In the genomic region with DNA sequence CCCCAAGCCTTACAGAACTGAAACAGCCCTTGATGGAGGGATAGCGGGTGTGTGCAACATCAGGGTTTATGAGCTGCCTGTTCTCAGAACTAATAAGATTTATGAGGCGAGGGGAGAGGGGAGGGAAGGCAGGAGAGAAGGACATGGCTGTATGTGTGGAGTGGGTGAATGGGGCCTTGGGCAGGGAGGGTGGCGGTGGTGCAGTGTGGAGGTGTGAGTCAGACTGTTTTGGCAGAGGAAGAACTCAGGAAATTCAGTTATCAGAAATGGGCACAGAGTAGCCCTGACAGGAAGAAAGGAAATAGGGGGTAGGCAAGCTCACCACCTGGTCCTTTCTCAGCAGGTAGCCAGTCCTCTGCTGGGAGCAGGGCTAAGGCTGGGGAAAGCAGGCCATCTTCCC, we compare ENCODE assay signal across 11 mouse cellular contexts. TPM values are rescaled to one million over a fixed set of nuclear protein-coding genes. Genes with fewer than 3 reads are reported as not detected.
DNase-seq lines count a peak whose midpoint lies in the region; ATAC-seq and TF ChIP-seq lines count a peak whose summit lies in the region.
"Had no signal": no experiment of that assay in that cellular context is flagged by ENCODE, and none has a peak within 500 bp of the region (broad histone marks: within the 10 kb centered on the region; RNA-seq: fewer than 3 reads in every experiment).

No protein-coding gene starts in this region.

- ATAC-seq in kidney, postnatal 0 days (replicated peaks; ENCODE audit: low FRiP score, low read depth): no peak
- peak; percentile 33; the same call in 1 of the 2 replicates for ATAC-seq in erythroblast, adult 5-6 weeks (replicated peaks; ENCODE audit: low FRiP score, poor library complexity, severe bottlenecking)
- 0 out of 2 replicates have a peak, but pooled peaks have one; percentile 9 for ATAC-seq in neural tube, embryonic 15.5 days (ENCODE audit: low FRiP score)
- ATAC-seq in megakaryocyte-erythroid progenitor cell, adult 5-6 weeks (replicated peaks; ENCODE audit: low FRiP score, low TSS enrichment, poor library complexity, severe bottlenecking): no peak; the same call in 1 of the 2 replicates

- 29% methylated on average over 3 of the region's 3 CpGs for WGBS in kidney, postnatal 0 days
- WGBS in neural tube, embryonic 15.5 days: 26% methylated on average over 3 of the region's 3 CpGs

- H3K27ac ChIP-seq in kidney, postnatal 0 days: no peak overlapping the region
- H3K27ac ChIP-seq in neural tube, embryonic 15.5 days (replicated peaks): no peak overlapping the region
- H3K27ac ChIP-seq: heart, embryonic 15.5 days had no signal

- no peaks in the 10 kb centered on the region for H3K27me3 ChIP-seq in kidney, postnatal 0 days (ENCODE audit: insufficient read depth, low read length)
- no peaks in the 10 kb centered on the region for H3K27me3 ChIP-seq in neural tube, embryonic 15.5 days (replicated peaks)
- H3K27me3 ChIP-seq: heart, embryonic 15.5 days had no signal

- no peaks in the 10 kb centered on the region for H3K36me3 ChIP-seq in kidney, postnatal 0 days (ENCODE audit: insufficient read depth, low read length)
- no peaks in the 10 kb centered on the region for H3K36me3 ChIP-seq in neural tube, embryonic 15.5 days
- H3K36me3 ChIP-seq: heart, embryonic 15.5 days had no signal

- TF ChIP-seq CTCF in kidney, postnatal 0 days (IDR thresholded peaks at IDR 0.05; ENCODE audit: low read depth): no peak

- H3K9me3 ChIP-seq in kidney, postnatal 0 days (replicated peaks; ENCODE audit: low read length): no peaks in the 10 kb centered on the region
- H3K9me3 ChIP-seq in neural tube, embryonic 15.5 days (replicated peaks): no peaks in the 10 kb centered on the region
- H3K9me3 ChIP-seq: heart, embryonic 15.5 days had no signal

- H3K4me1 ChIP-seq in kidney, postnatal 0 days (replicated peaks; ENCODE audit: insufficient read depth, low read length): peaks cover 12% of the 10 kb centered on the region; the same call in 1 of the 2 replicates
- H3K4me1 ChIP-seq in neural tube, embryonic 15.5 days: peaks cover 59% of the 10 kb centered on the region

- peak; percentile 54 for DNase-seq in kidney, postnatal 0 days (ENCODE audit: low spot score)
- DNase-seq in kidney, postnatal 36 days: no peak
- peak; percentile 57 for DNase-seq in adrenal gland, postnatal 10 days
- no peak for DNase-seq in right cerebral cortex, postnatal 4 days
- DNase-seq in heart, adult 11 months: no peak
- DNase-seq: kidney, adult 8-10 months; lung, postnatal 36 days had no signal

- no peak overlapping the region for H3K4me2 ChIP-seq in kidney, postnatal 0 days (ENCODE audit: low read length)
- no peak overlapping the region for H3K4me2 ChIP-seq in neural tube, embryonic 15.5 days
- H3K4me2 ChIP-seq: heart, embryonic 15.5 days had no signal

- no peak overlapping the region for H3K4me3 ChIP-seq in kidney, postnatal 0 days (replicated peaks; ENCODE audit: low read depth, low read length)
- no peak overlapping the region for H3K4me3 ChIP-seq in neural tube, embryonic 15.5 days (replicated peaks)
- H3K4me3 ChIP-seq: heart, embryonic 15.5 days had no signal

- no peak overlapping the region for H3K9ac ChIP-seq in kidney, postnatal 0 days (ENCODE audit: low read depth, low read length)
- H3K9ac ChIP-seq in neural tube, embryonic 15.5 days (replicated peaks): no peak overlapping the region
- H3K9ac ChIP-seq: heart, embryonic 15.5 days had no signal

RNA-seq across cellular contexts. Expression of a gene that starts 13.8 kb away (rescaled TPM):
- polyA plus RNA-seq in kidney, postnatal 0 days (2015; fragmentation: Nextera tagmentation; extraction: Ambion mirVana): 7.0 and 7.8 TPM in 2 replicates
- 10 to 100 TPM; 39.0 to 43.6 TPM for total RNA-seq in adrenal gland, postnatal 10 days (2021)
- 49.2 and 56.6 TPM in 2 replicates for total RNA-seq in erythroblast, adult 5-6 weeks (2015; ENCODE audit: low replicate concordance)
- 82.2 and 99.3 TPM in 2 replicates for total RNA-seq in erythroblast, adult 5-6 weeks (2017; ENCODE audit: low replicate concordance)
- polyA plus RNA-seq in neural tube, embryonic 15.5 days (2015; fragmentation: Nextera tagmentation; extraction: Ambion mirVana): 11.5 and 12.3 TPM in 2 replicates
- 25.9 and 27.3 TPM in 2 replicates for total RNA-seq in megakaryocyte-erythroid progenitor cell, adult 5-6 weeks (2014; fragmentation: Nextera tagmentation)
- 11.3 and 13.6 TPM in 2 replicates for total RNA-seq in megakaryocyte-erythroid progenitor cell, adult 5-6 weeks (2017)

Comparison
In these comparisons a context has a peak if more than half of its experiments do, and no peak if none do; other contexts are left out.
1. DNase-seq: peak in kidney, postnatal 0 days (single experiment) and adrenal gland, postnatal 10 days (single experiment); none in kidney, postnatal 36 days (0 of 2), right cerebral cortex, postnatal 4 days (single experiment) and heart, adult 11 months (single experiment).
2. ATAC-seq: peak in erythroblast, adult 5-6 weeks (single experiment) and neural tube, embryonic 15.5 days (single experiment); none in kidney, postnatal 0 days (single experiment) and megakaryocyte-erythroid progenitor cell, adult 5-6 weeks (single experiment).